Mouse (Mus musculus) E14TG2a.4 (cell line): ENCODE measurements at regions not wholly inside any gene's neighbourhood (a gene's known extent, or its start where the extent isn't known, plus 50 kb on each side); places are given as distances from the start of the nearest gene placed in this dataset.

ENCODE experiments used
- H3K27me3 ChIP-seq: 2 replicates; pipeline ENCODE4 v1.6.1; 2014; ENCODE audit warnings: low read length, control low read depth; ENCODE audit not compliant: insufficient read depth
- H3K36me3 ChIP-seq: 2 replicates; pipeline ENCODE4 v1.6.1; 2014; ENCODE audit warnings: low read length, control low read depth; ENCODE audit not compliant: insufficient read depth
- H3K4me1 ChIP-seq: replicated peaks from 2 replicates; pipeline ENCODE4 v1.6.1; 2014; ENCODE audit warnings: low read depth, low read length, control low read depth
- H3K4me3 ChIP-seq: replicated peaks from 2 replicates; pipeline ENCODE4 v1.5.1; 2014; ENCODE audit warnings: mild to moderate bottlenecking, low read length
- H3K9me3 ChIP-seq: 2 replicates; pipeline ENCODE4 v1.6.1; 2014; ENCODE audit warnings: low read length, control low read depth
- CTCF ChIP-seq: conservative IDR thresholded peaks from 2 replicates; pipeline ENCODE4 v1.5.1; 2014; ENCODE audit warnings: low read length
- NANOG ChIP-seq: IDR thresholded peaks from 2 replicates; pipeline ENCODE4 v1.6.1; 2014; ENCODE audit warnings: borderline replicate concordance, low read length, mixed read lengths
- POU5F1 ChIP-seq: IDR thresholded peaks from 2 replicates; pipeline ENCODE4 v1.6.1; 2014; ENCODE audit warnings: low read length, borderline replicate concordance

DNA sequence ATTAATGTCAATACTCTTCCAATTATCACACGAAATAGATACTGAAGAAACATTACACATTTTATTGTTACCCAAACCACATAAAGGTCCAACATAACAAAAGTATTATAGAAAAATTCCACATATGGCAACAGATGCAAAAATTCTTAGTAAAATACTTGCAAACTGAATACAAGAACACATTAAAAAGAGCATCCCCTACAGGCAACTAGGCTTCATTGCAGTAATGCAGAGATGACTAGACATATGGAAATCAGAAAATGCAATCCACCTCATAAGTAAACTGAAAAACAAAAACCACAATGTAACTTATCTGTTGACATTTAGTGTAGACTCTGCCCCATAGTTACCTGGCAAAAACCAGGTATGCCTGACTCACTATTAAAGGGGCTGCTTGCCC is 438.6 kb upstream of the Nrxn1 start:
- Histone ChIP-seq H3K4me1 (no peaks in the 10 kb centered on the region), H3K36me3 (no peaks in the 10 kb centered on the region), H3K4me3 (no peak overlapping the region), H3K9me3 (no peaks in the 10 kb centered on the region), H3K27me3 (no peaks in the 10 kb centered on the region)
- no peak for TF ChIP-seq NANOG
- TF ChIP-seq CTCF = peak; percentile 67

DNA sequence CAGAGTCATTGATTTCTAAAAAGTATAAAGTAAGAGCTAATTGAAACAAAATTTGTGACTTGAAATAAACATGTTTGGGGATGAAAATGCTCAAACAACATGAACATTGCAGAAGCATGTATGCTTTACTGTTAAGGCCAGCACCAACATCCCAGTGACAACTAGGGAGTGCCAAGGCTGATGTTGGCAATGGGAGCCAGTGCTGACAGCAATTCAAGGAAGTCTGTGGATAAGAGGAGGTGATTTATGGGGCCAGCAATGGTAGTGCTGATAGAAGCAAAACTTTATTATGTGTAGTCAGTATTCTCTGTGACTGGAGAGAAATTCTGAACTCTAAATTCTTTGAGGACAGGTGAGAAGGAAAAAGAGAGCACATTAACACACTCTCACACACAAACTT is 424.4 kb upstream of the Nrxn1 start:
- Histone ChIP-seq H3K4me3 (no peak overlapping the region), H3K4me1 (no peaks in the 10 kb centered on the region), H3K27me3 (no peaks in the 10 kb centered on the region), H3K36me3 (no peaks in the 10 kb centered on the region), H3K9me3 (no peaks in the 10 kb centered on the region)
- TF ChIP-seq POU5F1 = no peak
- no peak for TF ChIP-seq NANOG
- TF ChIP-seq CTCF = no peak
